Mouse (Mus musculus) CD4-positive, CD25-positive, alpha-beta regulatory T cell, adult 2 months (primary cell): ENCODE results near the gene Grin3b.
A peak's percentile ranks its signal among the peaks of the same experiment; 100 is the strongest.

ENCODE experiments used
- DNase-seq: peaks from one replicate; pipeline ENCODE4 v3.0.0-alpha.2; 2012; ENCODE audit warnings: low read depth, low spot score

The Grin3b gene

DNA sequence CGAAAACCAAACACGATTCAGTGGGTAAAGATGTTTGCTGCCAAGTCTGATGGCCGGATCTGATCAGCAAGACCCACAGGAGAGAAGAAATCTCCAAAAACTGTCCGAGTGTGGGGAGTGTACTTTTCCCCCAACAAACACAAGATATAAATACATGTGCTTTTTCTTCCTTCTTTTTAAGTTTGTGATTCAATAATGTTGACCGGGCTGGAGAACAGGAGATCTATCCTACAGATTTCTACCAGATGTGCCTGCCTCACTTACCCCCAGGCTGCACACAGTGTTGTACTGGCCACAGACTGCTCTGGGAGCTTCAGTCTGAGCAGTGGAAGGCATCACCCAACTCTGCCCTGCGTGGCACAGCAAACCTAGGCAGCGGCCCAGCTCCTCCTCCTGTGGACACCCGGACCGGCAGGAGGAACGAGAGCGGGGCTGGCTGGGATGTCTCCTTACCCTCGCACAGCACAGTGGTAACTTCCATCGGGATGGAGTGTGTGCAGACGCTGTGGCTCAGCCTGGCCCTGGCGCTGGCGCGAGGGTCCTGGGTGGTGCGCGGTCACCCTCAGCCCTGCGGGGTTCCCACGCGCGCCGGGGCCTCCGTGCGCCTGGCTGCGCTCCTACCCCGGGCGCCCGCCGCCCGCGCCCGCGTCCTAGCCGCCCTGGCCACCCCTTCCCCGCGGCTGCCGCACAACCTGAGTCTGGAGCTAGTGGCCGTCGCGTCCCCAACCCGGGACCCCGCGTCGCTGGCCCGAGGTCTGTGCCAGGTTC lies at the start of gene Grin3b:
Gene Grin3b (plus strand): TSS at position 301 of the 768 bp plus-strand sequence.
- DNase-seq: no peak

DNA sequence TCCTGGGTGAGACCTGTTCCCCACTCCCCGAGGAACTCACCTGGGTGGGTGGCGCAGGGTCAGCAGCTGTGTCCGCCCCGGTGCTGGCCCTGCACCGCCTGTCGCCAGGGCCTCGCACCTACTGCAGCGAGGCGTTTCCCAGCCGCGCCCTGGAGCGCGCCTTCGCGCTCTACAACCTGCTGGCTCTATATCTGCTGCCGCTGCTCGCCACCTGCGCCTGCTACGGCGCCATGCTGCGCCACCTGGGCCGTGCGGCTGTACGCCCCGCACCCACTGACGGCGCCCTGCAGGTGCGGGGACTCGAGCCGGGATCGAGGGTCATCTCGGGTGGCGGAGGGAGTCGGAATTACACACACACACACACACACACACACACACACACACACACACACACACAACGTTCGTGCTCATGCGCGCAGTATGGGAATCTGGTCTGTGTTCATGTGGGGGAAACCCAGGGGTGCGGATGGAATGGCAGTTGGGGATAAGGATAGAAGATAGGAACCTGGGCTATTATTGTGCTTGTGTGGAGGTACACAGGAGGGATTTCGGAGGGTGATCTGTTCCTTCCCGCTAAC lies 49.5 kb upstream of the Grin3b start, which contains the start of gene R3hdm4:
Gene R3hdm4 (minus strand): TSS at position 251 of the 578 bp plus-strand sequence.
- DNase-seq: no peak

DNA sequence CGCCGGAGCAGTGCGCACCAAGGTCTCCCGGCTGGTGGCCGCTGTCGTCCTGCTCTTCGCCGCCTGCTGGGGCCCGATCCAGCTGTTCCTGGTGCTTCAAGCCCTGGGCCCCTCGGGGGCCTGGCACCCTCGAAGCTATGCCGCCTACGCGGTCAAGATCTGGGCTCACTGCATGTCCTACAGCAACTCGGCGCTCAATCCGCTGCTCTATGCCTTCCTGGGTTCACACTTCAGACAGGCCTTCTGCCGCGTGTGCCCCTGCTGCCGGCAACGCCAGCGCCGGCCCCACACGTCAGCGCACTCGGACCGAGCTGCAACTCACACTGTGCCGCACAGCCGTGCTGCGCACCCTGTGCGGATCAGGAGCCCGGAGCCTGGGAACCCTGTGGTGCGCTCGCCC lies 48.9 kb upstream of the Grin3b start:
- no peak for DNase-seq

DNA sequence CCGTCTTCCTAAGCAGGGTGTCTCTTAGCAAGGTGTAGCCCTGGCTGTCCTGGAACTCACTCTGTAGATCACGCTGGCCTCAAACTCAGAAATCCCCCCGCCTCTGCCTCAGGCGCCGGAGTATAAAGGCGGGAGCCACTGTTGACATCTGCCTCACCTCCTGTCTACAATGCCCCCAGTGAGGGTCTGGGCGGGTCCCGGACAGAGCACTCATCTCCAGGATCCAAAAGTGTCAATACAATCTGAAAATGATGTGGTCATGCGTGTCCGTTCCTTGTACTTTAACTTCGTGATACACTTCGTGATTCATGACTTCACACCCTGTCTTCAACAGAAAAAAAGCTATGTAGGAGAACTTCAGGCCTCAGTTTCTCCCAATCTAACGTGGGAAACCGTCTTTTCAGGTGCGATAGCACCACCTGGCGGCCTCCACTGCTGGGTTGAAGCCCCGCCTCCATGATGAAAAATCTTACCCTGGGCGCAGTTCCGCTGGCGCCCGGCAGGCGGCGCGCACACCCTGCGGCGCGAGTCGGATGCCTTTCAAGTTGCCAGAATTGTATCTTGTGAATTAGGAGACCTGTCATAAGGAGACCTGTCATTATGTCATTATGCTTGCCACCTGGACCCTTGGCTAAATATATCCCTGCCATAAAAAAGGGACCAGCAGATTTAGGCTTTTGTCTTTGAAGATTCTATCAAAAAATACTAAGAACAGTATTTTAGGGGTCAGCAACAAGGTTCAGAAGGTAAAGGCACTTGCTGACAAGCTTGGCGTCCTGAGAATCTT lies 45.3 kb upstream of the Grin3b start:
- peak; percentile 95 for DNase-seq

DNA sequence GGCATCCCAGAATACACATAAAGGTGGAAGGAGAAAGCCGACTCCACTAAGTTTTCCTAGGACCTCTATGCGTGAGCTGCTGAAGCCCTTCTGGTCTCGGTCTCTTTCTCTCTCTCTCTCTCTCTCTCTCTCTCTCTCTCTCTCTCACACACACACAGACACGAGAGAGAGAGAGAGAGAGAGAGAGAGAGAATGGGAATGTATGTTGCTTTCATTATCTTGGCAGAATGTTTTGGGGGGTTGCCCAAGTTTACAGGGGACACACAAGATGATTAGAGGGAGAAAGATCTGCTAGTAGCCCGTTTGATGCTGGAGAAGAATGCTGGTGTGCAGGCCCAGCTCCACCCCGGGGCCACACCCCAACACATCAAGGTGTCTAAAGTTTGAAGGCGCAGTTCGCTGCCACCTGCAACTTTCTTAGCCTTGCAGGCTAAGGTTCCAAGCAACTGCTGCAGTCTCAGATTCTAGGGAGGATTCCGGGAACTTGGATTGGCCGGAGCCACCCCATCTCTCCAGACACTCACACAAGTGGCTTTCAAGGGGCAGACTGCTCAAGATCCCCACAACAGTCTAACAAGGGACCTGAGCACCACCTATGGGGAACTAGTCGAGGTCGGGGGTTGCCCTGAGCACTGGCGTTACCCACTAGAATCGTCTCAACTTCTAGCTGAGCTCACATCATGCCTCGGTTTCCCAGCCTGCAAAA lies 44.6 kb upstream of the Grin3b start:
- DNase-seq: peak; percentile 60

DNA sequence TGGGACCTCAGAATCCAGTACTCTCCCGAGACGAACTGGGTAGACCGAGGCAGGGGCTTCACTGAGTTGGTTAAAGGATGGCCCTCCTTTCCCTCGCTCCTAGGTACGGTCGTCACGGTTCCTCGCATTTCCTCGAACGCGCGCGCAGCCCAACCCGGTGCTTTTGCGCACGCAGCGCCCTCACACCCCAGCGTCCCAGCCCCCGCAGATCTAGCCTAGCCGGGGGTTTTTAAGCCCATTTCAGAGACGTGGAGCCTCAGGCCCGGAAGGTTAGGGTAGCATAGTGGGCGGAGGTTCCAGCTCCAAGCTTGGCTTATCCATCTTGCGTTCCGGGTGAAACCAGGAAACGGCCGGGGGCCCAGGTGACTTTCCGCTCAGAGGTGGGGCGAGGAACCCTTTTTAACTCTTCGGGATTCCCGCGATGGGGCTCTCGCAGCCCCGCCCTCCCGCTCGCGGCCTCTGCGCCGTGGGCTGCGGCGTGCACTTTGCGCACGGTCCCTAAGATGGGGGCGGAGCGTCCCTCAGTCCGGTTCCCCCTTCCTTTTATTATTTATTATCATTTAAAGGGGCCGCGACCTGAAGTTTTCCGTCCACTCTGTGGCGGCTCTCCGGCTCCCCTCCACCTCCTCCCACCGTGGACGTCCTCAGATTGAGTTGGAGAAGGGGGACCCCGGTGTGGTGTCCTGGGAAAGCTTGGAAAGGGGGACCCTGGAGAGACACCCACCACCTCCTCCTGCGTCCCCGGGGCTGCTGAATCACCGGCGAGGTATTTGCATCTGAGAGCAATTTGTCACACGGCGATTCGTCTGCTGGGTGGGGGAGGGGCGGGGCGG lies 43.8 kb upstream of the Grin3b start, which contains the start of gene Arid3a:
Gene Arid3a (plus strand): TSS at position 553 of the 833 bp plus-strand sequence.
- peak; percentile 97 for DNase-seq

DNA sequence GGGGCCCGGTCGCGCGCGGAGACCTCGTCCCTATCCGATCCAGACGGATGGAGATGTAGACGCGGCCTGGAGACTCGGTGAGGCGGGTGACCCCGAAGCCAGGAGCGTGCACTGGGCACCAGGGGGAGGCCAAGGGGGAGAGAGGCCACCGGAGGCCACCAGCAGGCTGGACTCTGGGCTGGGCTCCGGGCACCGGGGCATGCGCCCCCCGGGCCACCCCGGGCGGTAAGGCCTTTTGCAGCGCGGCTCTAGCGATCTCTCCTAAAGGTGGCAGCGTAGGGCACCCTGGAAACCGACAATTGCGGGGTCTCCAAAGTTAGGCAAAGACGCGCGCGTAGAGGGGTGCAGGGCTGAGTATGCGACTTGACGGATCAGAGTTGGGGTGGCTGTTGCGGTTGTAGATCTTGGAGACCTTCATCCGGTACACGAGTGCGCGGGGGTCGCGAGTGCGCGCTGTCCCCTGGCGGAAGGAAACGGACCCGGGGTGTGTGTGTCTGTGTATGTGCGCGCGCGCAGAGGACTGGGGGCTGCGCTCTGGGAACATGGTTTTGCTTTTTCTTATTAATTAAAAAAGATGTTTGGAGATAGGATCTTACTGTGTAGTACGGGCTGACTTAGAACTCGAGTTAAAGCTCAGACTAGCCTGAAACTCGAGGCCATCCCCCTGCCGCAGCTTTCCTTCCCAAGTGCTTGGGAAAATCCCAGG lies 43.0 kb upstream of the Grin3b start:
- peak; percentile 65 for DNase-seq

DNA sequence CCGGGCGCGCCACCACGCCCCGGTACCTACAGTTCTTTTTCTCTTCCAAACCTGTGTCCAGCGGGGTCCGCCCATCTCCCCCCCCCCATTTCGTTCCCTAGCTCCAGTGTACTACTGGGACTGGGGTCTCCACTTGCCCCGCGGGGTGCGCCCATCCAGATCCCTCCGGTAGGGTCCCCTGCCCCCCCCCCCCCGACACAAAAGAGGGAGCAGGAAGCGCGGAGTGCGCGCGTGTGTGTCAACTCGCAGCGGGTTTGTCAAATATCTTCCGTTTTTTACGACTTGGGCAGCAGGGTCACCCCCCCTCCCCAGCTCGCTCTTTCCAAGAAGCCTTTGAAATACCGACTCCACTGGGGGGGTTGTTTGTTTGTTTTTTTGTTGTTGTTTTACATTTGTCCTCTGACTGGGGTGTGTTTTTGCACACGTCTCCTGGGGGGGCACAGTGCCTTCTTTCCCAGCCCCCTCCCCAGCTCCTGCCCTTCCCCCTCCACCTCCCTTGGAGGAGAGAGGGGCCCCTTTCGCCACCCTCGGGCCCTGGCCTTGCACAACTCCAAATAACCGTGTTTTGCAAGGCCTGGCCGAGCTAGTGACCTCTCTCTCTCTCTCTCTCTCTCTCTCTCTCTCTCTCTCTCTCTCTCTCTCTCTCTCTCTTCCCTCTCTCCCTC lies 42.4 kb upstream of the Grin3b start:
- DNase-seq: peak; percentile 63

DNA sequence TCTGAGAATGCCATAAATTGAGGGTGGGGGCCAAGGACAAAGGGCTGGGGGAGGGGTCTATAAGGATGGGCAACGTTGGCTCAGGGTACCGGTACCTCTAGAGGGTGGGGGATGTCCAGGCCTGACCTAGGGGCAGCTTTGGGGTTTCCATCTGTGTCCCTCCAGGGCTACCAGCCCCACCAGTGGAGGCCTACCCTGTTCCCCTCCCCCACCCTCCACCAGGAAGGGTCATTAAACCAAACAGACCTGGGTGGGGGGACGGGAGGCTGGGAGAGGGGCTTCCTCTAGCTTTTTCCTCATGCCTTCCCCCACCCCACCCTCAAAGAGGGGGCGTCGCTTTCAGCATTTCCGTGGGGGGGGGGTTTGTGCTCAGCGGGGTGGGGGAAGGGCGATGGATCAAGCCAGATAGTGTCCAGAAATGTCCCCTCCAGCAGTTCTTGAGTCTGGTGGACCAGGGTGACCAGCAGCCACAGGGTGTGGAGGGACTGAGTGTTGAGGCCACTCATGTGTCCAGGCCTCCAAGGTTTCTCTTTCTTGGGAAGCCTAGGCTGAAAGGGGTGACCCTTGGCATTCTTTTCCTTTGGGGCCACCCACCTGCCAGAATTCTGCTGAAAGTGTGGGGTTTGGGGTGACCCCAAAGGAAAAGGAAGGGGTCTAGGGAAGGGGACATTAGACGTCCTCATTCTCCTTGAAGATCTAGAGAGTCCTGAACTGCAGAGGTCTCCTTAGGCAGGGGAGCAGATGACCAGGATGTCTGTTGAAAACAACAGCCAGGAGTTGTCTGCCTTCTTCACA lies 41.4 kb upstream of the Grin3b start:
- no peak for DNase-seq

DNA sequence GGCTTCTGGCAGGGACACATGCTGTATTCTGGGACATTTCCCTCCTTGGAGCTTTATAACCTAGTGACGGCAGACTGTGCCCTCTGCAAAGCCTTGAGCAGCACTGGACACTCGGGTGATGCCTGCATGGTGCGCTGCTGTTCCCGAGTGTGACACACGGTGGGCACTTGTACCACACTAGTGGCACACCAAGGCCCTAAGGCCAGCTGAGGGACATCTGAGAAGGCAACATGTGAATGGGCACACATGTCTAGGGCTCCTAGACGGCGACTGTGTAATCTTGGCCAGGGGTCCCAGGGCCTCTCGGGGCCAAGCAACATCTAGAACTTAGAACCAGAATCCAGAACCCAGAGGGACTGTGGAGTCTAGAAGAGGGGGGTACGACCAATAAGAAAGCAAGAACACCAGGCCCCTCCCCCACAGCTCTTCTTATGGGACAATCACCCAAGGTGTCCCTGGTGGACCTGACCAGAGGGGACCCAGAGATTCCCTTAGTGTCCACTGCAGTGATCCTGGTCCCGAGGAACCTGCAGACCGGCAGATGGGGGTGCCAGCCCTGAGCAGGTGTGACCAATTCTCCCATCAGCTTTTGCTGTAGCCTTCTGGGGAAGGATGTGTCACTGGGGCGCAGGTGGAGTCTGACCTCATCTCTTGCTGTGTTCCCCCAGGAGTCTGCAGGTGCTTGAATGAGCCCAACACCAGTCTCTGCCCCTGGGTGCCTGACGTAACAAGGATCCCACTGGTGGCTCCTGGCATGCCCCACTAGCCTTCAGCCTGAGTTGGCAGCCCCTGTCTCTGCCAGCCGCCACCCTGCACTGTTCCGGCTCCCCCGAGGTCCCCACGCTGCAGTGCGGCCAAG lies 40.3 kb upstream of the Grin3b start:
- DNase-seq: no peak

DNA sequence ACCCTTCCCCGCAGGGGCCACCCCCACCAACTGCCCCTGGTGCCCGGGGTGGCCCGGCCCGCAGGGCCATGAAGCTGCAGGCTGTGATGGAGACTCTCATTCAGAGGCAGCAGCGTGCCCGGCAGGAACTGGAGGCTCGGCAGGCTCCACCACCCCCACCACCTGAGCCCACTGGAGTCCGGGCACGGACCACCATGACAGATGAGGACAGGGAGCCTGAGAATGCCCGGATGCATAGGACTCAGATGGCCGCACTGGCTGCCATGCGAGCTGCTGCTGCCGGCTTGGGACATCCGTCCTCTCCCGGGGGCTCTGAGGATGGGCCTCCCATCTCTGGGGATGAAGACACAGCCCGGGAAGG lies 39.7 kb upstream of the Grin3b start:
- no peak for DNase-seq

DNA sequence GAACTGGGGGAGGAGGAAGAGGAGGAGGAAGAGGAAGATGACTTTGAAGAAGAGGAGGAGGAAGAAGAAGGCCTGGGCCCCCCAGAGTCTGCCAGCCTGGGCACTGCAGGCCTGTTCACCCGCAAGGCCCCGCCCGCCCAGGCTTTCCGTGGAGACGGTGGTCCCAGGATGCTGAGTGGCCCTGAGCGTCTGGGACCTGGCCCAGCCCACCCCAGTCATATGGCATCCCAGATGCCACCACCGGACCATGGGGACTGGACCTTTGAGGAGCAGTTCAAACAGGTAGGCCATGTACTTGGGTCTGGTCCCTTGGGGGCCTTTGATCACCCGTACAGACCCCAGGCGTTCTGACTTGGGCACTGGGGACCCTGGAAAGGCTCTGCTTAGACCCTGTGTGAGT lies 38.7 kb upstream of the Grin3b start:
- DNase-seq: no peak

DNA sequence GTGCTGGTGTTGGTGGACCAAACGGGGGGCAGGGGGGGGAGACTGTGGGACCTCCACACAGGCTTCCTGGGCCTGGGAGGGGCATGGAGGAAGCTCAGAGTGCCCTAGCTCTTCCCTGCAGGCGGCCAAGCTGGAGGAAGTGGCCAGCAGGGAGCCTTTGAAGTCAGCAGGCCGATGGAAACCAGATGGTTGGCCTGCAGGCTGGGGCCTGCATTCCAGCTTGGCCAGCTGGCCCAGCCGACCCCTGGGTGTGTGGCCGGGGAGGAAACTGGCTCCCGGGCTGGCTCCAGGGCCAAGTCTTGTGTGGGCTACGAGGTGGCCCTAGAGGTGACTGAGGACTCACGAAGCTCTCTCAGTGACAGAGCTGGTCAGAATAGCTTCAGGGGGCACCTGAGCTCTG lies 37.8 kb upstream of the Grin3b start:
- DNase-seq: no peak

DNA sequence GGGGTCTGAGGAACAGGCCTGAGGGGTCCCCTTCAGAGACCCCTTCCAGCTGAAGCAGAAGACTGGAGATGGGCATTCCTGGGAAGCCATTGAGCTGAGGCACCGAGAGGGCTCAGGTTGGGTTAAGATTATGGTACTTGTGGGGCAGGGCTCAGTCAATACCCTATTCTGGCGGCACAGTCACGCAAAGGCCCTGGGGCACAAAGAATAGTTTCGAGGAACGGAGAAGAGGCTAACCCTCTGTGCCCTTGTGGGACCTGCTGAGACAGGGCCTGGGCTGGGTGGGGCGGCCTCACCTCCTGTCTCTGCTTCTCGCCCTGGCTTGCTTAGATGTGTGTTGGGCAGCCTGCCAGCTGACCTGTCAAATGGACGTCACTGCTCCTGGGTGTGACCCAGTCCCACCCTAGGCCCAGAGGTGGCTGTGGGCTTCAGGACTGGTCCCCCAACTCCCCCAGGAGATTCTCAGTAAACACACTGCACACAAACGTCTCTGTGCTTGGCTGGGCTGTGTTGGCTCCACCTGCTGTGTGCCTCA lies 37.3 kb upstream of the Grin3b start:
- no peak for DNase-seq

DNA sequence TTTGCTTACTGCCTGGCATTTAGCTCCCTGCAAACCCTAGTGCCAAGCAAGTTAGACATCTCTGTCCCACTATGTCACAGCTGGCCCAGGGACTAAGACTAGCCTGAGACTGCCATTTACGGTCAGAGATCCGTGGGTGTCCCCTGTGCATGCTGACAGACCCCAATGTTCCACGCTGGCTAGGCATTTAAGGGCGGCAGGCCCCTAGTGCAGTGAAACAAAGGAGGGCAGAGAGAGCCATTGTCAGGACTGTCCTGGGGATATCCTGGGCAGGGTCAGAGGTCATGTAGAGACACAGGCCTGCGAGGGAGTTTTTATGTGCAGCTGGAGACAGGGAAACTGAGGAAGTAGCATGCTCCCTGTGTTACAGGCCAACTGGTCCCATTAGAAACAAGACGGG lies 36.7 kb upstream of the Grin3b start:
- no peak for DNase-seq

DNA sequence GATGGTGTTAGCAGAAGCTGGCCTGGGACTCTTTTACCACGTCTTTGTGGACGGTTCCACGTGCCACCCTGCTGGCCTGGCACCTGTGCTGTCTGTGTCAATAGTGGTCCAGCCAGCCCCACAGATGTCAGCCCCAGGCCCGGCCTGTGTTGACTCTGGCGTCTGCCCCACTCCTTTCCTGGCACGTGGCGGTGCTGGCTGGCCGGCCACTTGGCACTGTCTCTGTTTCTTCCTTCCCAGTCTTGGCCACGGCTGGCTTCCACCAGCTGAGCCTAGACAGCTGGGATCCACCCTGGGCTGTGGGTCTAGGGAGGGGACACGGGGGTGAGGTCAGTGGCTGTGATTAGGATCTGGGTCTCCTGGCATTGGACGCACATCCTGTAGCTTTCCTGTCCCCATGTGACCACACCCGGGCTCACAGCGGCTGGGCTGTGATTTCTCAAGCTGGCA lies 36.2 kb upstream of the Grin3b start:
- DNase-seq: no peak

DNA sequence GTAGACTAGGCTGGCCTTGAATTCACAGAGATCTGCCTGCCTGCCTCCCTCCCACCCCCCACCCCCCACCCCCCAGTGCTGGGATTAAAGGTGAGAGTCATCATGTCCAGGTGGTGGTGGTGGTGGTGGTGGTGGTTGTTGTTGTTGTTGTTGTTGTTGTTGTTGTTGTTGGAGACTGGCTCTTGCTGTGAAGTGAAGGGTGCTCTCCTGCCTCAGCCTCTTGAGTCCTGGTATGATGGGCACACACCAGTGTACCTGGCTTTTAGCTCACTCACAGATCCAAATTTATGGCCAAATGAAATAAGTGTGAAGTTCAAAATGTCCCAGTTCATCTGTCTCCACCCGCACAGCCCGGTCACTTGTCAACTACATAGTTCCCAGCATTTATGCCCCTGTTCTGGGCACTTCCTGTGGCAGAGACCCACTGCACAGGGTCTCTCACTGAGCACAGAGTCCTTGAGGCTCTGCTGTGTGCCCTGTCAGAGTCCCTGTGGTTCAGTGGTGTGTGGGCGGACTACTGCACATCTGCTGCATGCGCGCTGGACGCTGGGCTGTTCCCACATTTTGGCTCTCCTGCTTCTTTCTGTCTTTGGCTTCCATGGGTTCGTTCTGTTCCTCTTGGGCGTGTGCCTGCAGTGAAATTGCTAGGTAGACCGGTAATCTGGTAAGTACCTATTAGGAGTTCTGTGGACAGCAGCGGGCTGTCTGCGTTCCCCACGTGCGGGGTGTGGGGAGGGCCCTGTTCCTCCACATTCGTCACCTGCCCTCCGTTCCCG lies 35.5 kb upstream of the Grin3b start:
- DNase-seq: no peak
